Mouse (Mus musculus): ENCODE measurements at regions not wholly inside any gene's neighbourhood (a gene's known extent, or its start where the extent isn't known, plus 50 kb on each side); places are given as distances from the start of the nearest gene placed in this dataset.

DNA sequence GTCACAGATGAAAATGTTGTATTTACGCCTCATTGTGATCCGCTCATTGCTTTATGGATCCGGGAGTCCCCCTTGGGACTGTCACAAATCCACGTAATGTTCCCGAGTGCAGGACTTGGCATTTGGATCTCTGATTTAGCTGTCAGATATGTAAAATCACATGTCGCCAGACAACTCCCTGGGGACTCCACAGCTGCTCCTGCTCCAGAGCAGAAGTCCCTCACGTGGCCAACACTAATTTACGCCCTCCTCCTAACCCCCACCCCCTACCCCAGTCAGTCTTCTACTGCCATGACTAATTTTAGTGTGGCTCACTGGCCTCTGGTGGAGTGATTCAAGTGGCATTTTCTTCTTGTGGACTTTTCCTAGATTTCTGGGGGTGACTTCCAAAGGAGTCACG is 348.9 kb downstream of the Cd83 start:
- no peak for DNase-seq (ENCODE audit: low spot score)

DNA sequence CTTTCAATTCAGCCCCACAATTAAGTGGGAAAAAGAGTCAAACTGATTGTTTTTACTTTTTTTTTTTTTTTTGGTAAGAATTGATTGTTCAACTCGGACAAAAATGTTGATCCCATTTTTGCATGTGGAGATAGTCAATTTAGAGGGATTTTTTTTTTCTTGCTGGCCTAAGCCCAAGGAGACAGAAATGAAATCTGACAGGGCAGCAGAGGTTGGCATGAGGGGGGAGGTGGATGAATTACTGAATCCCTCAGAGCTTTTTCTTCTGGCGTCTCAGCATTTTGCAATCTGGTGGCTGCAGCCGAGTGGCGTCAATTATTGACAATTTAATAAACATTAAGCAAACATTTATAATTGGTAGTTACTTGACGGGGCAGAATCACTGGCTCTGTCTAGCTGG is 356.6 kb downstream of the Cd83 start:
- no peak for DNase-seq (ENCODE audit: low spot score)

DNA sequence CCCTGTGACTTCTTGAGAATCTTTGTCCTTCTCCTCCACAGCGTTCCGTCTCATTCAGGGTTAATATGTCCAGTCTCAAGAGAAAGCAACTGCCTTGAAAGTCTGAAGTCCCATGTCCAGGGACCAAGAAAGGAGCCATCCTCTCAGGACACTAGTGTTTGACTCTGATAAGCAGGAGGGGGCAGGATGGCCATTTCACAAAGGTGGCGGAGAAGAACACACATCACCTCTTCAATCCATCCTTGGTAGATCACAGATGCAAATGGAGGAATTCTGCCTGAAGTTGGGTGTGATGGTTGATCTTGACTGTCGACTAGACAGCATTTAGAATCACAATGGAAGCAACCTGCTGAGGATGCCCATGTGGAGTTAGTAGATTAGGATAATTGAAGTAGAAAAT is 360.9 kb downstream of the Cd83 start:
- DNase-seq (ENCODE audit: low spot score): no peak

DNA sequence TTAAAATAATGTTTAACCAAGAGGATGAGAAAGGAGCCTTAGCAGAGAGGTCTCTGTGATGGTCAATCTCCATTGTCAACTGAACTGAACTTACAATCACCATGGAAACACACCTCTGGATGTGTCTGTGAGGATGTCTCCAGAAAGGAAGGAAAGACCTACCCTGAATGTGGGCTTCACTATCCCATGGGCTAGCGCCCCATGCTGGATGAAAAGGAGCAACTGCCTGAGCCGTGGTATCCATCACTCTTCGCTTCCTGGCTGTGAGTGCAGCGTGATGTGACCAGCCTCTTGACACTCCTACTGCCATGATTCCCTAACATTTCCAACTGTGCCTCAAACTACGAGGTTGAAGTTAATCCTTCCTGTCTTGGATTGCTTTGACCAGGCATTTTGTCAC is 363.3 kb downstream of the Cd83 start:
- DNase-seq (ENCODE audit: low spot score): no peak

DNA sequence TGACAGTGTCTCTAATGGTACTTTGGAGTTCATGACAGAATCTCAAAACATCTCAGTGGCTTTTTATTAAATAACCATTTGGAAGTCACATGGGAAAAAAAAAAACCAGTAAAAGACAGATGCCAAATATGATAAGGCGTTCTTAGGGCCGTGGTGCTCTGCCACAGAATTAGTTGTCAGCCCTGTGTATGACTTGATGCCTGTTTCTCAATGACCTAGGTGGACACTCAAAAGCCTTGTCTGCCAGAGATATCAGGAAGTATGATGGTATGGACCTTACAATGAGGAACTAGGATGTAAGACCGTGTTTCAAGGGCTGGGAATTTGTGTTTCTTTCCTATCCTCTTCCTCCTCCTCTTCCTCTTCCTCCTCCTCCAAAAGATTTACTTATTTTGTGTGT is 364.9 kb downstream of the Cd83 start:
- DNase-seq (ENCODE audit: low spot score): no peak

DNA sequence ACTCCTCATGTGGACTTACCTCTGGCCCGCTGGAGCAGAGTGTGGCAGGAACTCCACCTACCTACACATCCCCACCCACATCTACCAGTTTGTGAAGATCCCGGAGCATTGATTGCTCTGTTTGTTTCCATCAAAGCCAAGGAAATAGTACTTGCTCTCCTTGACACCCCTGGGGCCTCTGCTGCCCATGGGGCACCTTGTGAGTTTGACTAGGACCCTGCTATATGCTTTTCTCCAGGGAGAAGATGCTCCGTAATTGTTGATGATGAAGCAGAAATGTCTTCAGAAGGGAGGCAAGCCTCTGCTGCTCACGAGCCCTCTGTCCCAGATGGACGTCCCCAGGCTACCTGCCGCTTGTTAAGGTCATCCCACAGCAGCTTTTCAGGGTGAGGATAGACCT is 367.0 kb downstream of the Cd83 start:
- DNase-seq (ENCODE audit: low spot score): no peak

DNA sequence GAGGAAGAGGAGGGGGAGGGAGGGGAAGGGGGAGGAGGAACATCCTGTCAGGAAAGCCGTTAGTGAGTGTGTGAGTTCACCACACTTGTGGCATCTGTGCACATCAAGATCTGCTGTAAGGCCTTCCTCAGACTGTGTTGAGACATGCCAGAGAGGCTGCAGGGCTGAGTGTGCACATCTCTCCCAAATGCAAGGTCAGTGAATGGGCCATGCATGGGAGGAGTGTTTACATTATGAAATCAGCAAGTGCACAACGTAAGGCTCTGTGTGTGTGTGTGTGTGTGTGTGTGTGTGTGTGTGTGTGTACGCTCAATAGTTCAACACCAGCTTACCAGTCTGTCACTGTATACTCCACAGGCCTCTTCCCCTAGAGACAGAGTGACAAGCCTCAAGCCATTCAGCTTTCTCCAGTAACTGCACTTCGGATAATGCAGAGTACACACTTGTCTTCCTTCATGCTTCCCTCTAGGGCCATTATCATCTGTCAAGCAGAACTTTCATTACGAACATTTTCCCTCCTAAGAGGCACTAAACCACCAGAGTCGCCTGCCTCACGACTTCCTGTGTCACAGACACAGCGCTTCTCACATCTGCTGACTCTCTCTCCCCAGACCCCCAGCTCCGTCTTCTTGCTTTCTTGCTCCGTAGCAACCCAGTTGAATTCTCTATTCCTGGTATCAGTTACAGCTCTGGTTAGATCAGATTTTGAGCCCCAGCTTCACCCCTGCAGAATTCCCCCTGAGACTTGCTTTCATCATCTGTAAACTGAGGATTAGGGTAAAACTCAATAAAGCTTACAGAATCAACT is 368.4 kb downstream of the Cd83 start:
- no peak for DNase-seq (ENCODE audit: low spot score)

DNA sequence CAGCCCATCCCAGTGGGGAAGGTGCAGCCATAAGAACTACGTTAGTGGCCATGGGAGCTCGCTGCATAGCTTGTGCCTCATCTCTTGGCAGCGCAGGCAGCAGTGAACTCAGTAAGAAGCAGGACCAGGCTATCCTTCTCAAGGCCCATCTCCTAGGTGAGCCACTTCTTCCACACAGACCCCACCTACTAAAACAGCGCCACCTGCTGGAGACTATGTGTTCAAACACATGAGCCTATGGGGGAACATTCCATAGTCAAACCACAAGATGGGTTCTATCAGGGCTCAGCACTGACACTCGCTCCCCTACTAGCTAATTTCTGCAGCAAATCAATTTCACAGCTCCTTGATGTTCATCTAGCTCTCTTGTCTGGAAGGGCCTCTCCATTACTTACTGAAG is 369.2 kb downstream of the Cd83 start:
- DNase-seq (ENCODE audit: low spot score): no peak

DNA sequence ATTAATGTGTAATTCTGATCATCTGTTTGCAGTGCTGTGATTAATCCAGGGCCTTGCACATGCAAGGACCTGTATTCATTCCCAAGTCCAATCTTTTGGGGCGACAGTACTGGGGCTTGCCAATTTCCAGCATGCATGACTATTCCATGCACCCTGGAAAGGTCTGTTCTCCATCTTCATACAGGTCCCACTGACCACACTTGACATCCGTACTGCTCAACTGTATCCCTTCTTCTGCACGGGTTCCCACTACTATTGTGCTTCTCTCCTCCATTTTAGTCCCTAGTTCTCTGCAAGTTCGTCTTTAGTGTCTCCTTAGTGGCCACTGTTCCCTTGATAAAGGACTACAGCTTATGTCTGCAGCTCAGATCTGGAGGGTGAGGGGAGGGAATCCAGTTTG is 371.4 kb downstream of the Cd83 start:
- no peak for DNase-seq (ENCODE audit: low spot score)

DNA sequence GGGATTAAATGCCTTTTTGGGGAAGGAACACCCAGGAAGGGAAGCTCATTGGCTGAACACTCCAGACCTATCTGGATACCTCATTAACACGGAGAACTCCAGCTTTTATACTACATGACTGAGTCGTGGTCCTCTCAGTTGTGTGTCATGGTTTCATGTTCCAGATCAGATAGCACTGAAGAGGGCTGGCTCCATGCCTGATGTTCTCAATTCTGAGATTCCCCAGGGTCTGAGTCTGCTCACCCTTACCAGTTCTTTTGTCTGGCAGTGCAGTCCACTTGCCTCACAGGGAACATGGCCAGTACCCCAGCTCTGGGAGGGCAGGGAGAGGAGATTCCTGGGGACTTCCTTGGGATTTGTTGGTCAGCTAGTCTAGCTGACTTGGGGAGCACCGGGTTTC is 372.0 kb downstream of the Cd83 start:
- DNase-seq (ENCODE audit: low spot score): no peak

DNA sequence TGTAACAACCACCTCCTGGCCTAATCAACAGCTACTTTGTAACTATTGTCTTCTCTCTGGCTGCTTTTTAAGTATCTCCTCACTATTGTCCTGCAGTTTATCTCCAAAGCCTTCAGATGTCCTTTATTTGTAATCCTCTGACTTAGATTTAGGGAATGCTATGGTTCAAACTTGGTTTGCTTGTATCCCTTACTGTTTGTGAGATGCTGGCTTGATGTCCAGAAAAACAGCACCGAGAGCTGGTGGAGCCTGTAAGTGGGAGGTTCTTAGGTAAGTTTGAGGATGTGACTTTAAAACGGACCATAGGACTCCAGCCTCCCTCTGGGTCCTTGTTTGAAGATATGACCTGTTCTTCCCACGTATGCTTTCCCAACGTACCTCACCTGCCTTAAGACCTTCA is 372.7 kb downstream of the Cd83 start:
- DNase-seq (ENCODE audit: low spot score): no peak

DNA sequence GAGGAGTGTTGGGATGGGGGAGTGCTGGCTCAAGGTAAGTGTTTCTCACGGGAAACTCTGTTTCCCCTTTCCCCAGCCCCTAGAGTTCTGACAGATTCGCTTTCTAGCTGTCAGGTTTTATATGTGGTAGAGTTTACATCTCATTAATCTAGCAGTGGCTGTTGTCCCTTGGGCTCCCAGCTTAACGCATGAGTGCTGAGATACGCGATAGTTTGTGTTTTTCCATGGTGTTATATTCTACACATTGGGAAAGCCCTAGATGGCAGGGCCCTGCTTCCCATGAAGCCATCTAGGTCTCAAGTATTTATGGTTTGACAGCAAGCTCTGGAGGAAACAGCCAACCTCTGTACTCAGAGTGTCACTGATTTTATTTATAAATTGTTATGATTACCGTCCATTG is 373.8 kb downstream of the Cd83 start:
- DNase-seq (ENCODE audit: low spot score): no peak

DNA sequence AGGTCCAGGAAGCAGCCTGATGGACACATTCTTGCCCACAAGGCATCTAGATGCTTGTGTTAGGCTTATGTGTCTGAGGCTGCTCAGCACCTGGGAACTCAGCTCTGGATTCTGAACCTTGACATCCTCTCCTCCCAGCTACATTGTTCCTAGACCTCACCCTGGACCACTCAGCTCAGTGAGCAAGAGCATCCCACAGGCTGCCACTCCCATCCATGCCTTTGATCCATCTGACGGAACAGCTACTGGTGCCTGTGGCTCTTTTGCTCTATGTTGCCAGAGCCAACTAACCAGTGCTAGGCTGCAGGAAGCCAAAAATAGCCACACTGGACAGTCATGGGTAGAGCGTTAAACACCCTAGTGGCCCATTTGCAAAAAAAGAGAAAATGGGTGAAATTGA is 374.8 kb downstream of the Cd83 start:
- no peak for DNase-seq (ENCODE audit: low spot score)

DNA sequence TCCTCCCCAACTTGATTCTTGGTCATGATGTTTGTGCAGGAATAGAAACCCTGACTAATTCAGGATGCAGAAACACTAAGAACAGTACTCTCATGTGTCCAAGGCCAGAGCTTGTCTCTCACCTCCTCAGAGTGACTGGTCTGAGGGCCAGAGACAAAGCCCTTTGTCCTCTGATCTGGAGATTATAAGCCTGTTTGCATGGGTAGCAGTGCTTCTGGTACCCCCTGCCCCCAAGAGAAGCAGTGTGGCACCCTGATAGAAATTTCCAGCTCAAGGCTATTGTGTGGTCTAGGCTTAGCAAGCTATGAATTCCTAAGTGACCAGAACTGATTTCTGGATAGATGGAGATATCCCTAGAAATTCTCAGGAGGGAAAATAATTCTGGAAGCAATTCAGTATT is 380.2 kb downstream of the Cd83 start:
- DNase-seq (ENCODE audit: low spot score): no peak

DNA sequence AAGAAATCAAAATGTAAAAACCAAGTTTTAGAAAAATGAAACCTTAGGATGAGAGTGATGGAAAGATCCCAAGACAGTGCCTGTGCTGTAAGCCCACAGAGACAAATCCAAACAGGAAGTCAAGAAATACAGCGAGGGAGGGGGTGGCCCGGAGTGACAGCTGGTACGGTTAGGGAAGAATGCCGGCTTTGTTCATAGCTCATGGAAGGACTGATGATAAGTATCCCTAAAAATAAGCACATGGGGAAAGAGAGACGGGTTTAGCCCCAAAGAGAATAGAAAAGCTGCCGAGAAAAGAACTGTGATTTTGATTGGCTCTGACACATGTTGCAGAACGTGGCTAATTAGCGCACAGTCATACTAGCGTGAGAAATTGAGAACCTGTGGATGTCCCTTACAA is 382.6 kb downstream of the Cd83 start:
- DNase-seq (ENCODE audit: low spot score): no peak

DNA sequence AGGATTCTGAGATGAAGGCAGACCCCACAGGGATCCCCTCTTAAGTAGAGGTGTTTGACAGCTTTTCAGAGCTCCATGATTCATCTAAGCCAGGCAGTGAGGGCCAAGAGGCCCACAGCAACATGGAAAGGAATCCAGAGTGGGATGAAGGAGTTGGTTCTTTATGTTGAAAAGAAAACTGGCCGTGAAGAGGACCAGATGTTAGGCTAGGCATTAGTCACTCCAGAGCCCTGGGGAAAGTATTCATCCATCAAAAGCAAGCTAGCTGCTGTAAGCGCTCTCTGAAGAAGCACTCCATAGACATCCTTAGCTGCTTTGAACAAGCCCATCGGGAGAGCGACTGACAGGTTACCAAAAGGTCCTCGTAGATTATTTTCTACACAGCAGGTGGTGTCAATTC is 383.6 kb downstream of the Cd83 start:
- no peak for DNase-seq (ENCODE audit: low spot score)

DNA sequence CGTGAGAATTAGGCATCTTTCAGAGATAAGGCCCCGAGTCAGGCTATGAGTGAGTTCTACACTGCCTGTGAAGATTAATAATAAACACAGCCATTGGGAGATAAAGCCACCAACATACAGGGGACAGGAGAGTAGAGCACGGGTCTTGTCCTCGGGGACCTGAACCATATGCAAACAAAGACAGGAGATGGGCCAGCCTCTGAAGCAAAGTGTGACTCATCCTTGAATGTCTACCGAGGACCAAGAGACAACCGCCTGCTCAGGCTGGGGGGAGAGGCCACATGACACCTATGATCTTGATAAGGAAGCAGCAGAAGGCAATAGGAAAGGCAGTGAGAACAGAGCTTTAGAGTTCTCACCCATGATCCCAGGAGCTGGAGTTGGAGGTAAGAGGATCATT is 387.1 kb downstream of the Cd83 start:
- no peak for DNase-seq (ENCODE audit: low spot score)

DNA sequence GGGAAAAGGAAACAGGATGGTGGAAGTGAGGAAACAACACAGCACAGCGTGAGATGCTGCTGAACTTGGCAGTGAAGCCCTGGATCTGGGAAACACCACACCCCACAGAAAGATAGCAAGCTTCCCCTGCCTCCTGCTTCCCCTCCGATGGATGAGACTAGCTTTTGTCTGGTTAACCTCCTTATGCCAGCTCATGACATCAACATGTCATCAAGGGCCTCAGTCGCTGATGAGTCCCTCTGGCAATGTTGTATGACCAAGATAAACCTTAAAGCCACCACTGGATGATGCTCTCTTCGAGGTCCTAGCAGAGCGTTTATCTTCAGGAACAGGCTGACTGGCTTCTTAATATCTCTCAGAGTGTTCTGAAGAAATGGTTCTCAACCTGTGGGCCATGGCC is 388.1 kb downstream of the Cd83 start:
- DNase-seq (ENCODE audit: low spot score): no peak

DNA sequence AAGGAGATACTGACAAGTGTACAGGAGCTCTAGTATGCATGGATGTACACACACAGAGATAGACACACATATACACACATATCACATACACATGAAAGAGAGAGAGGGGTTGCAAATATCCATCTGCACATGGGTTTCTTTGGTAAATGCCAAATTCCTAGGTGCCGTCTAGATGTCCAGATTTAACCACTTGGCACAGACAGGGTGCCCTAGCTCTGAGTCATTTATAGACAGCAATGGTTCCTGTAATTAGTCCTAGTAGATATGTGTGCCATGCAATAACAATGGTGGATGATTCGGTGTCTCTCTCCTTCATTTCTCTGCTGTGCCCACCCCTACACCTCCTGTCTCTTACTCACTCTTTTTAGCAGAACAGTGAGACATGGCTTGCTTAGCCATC is 389.7 kb downstream of the Cd83 start:
- DNase-seq (ENCODE audit: low spot score): no peak

DNA sequence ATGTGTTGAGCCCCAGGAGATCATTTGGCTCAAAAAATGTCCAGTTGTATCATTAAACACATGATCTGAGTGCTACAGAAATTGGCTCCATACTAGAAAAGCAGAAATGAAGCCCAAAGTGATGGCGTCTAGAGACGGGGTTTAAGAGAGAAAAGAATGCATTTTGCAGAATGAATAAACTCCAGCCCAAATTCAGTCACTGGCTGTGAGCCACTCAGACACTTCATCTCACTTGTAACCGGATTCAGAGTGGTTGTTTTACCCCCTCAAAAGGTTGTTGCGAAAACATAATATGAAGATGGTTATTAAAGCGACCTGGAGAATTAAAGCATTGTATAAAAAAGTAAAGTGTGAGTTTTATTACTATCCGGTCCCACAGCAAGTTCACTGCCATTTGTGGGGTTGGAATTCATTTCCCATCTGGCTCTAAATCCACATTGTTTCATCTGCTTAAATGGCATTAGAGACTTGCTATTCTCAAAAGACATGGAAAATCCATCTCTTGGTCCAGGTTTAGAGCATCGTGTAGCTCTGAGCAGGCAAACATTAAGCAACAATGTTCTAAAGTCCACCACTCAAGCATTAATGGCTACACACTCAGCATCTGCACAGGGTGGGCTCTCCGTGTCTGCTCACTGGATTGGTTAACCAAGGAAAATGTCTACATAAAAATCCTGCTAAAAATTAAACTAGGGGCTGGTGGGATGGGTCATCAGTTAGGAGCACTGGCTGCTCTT is 390.9 kb downstream of the Cd83 start:
- no peak for DNase-seq (ENCODE audit: low spot score)

DNA sequence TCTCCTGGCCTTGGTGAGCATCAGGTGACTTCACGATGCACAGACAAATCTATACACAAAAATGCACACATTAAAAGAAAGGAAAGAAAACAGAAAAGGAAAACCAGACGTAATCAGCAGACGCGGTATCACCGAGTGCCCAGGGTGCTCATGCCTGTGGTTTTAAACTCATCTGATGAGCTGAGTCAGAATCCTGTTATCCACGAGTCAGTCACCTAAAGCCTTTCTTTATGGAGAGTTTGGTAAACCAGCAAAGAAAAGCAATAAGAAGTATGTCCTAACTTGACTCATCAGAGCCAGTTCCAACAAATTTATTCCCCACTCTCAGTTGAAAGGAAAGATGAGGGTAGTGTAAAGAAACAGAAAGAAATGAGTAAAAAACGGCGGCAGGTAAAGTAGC is 391.5 kb downstream of the Cd83 start:
- DNase-seq (ENCODE audit: low spot score): no peak

DNA sequence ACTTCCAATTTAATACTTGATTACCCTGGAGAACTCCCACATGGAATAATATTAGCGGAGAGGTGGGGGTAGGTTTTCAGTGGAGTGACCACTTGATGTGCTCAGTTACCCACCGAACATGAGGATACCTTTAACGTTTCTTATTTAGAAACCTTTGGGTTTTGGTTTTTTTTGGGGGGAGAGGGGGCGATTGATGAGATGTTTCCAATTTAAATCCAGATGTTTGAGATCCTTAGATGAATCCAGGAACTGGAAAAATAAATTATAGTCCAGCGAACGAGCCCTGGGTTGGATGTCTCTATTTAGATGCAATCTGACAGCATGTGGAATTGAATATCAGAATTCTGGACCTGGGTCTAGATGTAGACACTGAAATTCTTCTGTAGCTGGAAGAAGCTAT is 393.4 kb downstream of the Cd83 start:
- no peak for DNase-seq (ENCODE audit: low spot score)

DNA sequence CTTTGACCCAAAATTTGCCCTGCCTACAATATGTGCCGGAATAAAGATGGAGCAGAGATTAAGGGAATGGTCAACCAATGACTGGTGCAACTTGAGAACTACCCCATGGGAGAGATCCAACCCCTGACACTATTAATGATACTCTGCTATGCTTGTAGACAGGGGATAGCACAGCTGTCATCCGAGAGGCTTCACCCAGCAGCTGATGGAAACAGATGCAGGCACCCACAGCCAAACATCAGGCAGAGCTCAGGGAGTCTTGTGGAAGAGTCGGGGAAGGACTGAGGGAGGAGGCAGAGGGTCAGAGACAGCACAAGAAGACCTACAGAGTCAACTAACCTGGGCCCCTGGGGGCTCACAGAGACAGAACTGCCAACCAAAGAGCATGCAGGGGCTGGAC is 395.8 kb downstream of the Cd83 start:
- no peak for DNase-seq (ENCODE audit: low spot score)
